Mouse (Mus musculus): ENCODE measurements around the gene Taf3. TPM values are rescaled to one million over a fixed set of nuclear protein-coding genes. Genes with fewer than 3 reads are reported as not detected.

The Taf3 gene
- total RNA-seq, 2 experiments from 2014 or later = 11.8 to 12.9 TPM

DNA sequence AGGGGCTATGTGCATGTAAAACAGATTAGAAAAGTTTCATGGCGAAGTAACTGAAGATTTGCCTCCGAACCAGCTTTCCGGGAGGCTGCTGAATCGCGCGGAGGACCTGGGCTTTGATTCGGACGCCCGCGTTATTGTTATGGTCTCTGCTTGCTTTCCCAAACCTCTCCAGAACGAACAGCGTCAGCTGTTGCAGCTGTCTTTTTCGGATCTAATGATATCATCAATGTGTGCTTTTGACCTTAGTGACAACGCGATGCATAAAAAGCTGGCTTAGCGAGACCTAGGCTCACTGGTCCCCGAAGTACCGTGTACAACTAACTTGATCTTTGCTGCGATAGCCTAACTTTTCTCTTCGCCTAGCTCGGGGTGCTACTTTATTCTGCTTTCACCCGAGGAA, 169.3 kb downstream of the Taf3 start:
- DNase-seq (ENCODE audit: low spot score in 2 of 2) = no peak

DNA sequence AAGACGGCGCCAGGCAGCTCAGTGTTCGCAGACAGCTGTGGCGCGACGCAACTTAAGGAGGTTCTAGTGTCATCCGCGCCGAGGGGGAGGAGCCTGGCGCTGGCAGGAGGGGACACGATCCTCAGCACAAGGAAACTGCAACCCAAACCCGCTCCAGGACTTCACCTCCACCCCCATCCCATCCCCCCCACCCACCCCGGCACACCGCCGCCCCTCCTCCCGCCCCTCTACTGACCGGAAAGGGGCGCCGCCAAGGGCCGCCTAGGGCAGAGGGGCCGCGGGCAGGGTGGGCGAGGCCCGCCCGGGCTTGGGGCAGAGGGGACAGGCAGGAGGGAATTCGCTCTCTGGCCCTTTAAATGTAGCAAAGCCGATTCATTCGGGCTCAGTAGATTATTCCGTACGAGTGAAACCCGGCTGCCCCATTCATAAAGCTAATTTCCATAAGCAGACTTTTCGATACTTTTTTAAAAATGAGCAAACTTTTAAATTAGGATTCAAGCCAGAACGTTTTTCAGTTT, 169.8 kb downstream of the Taf3 start:
- no peak for DNase-seq (ENCODE audit: low spot score in 2 of 2)

DNA sequence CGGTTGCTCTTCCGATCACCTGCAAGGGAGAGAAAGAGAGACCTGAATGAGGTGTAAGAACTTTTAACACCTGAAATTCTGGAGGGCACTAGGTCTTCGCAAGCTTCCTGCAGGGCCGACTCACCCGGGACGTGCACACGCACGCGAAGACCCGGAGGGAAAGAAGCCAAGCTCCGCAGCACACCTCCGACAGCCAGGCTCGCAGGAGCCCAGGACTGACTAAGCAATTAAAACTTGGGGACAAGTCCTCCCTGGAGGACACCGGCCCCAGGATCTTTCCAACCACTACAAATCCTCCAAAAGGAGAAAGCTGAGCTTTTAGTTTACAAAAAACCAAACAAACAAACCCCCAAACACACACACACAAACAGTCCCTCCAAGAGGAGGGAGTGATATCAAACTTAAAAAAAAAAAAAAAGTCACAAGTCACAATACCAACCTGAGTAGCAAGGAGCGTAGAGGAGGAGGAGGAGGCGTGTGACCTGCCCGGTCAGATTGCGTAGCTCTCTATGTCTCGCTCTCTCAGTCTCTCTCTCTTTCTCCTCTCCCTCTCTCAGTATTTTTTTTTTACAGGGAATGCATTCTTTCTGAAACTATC, 170.3 kb downstream of the Taf3 start:
- no peak for DNase-seq (ENCODE audit: low spot score in 2 of 2)

DNA sequence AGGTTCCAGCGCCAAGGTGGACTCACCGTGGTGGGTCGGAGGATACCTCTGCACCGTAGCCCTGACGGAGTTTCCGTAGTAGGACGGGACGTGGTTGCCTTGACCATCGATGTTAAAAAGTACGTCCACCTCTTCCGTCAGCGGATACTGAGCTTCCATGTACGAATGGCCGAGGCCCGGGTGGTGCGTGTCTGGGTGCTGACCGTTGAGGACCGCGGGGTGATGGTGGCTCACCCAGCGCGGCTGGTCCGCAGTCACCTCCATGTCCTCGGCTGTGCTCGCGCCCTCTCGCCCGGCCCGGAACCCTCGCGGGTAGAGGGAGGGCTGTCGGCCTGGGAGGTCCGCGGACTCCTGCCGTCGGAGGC, 171.1 kb downstream of the Taf3 start:
- DNase-seq (ENCODE audit: low spot score in 2 of 2) = no peak

DNA sequence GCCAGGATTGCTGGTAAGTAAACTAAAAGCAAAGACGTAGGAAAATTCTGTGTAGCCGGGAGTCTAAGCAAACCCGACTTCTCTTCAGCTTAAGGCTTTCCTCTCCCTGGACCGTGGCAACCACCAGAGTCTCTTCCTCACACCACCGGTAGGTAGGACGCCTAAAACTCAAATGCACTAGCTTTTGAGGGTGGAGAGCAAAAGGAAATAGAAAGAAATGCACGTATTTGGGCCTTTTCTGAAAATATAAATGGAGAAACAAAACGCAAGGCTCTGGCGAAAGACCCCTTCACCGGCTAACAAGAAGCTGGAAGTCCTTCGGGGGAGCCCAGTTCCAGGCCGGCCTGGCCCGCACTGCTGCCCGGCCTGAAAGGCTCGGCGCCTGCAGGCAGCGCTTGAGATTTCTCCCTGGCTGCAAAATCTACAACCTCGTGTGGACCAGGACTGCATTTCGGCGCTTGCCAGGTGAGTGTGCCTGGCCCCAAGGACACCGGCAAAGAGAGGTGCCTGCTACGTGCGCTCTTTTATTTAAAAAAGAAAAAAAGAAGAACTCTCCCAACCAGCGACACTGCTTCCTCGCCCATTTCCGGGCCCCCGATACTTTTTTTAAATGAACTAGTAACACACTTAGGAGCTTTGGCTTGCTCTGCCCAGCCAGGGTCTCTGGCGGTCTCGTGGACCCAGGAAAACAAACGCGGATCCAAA, 171.6 kb downstream of the Taf3 start:
- no peak for DNase-seq (ENCODE audit: low spot score in 2 of 2)

DNA sequence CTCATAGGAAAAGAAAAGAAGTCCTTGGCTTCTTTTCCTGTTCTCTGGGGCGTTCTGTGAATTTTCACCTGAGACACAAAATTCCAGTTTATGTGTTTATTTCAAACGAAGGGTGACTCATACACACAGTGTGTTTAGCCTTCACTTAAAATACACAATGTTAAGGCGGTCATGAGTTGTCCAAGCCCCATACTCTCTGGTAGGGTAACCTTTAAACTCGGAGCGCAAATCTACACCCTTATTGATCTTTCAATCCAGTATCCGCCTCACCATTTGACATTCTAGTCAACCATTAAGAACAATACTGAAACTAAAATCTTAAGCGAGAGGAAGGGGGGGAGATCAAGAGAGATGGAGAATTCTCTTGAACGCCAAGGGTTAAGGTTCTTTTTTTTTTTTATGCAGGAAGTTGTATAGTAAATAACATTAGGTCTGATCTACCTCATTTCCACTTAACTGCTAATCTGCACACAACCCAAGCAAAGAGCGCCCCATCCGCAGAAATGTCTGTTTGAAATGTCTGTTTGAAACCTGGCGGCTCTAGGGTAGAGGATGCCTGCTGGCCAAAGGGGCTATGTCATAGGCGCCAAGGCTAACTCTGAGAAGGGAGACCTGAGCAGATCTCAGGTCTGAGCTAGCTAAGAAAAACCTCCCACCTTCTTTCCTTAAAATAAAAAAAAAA, 172.6 kb downstream of the Taf3 start:
- no peak for DNase-seq (ENCODE audit: low spot score in 2 of 2)

DNA sequence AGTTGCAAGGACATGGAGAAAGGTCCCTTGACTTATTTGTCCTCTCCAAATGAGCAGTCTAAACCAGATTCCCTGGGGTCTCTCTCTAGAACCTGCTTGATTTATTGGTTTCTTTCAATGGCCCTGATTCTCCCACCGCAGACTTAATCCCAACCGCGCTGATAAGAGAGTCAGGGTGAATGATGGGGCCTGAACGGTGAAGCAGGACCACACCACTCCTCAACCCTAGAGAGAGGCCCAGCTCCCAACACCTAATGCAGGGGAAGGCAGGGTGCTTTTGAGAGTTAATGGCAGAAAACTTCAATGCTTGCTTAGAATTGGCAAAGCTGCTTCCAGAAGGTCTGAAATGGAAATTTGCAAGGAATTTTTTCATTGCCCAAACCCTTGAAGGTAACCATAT, 173.2 kb downstream of the Taf3 start:
- DNase-seq (ENCODE audit: low spot score in 2 of 2) = no peak

DNA sequence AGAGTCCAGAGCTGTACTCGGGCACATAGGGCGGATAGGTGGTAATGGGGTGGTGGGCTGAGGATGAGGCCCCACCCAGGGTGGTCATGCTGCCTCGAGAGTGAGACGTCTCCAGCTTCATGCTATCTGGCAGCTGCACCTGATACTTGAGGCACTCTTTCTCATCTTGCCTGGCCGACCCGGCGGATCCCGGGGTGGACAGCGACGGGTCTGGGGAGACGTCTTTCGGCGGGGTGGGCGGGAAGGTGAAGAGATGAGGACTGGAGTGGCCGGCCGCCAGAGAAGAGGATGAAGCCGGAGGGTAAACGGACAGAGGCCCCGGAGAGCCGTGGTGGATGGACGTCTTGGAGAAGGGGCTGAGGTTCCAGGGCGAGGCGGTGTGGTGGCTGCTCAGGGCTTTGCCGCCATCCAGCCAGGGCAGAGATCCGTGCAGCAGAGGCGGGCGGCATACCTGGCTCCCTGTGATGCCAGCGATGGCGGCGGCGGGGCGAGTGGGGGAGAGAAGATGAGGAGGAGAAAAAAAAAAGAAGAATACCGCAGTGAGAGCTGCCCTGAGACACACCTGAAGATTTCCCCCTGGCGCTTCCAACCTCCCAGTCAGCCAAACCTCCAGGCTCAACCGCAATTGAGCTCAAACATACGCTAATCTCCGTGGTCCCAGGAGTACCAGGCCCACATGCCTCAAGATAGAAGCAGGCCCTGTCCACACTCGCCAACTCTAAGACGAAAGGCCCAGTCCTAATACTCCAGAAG, 173.8 kb downstream of the Taf3 start:
- no peak for DNase-seq (ENCODE audit: low spot score in 2 of 2)

DNA sequence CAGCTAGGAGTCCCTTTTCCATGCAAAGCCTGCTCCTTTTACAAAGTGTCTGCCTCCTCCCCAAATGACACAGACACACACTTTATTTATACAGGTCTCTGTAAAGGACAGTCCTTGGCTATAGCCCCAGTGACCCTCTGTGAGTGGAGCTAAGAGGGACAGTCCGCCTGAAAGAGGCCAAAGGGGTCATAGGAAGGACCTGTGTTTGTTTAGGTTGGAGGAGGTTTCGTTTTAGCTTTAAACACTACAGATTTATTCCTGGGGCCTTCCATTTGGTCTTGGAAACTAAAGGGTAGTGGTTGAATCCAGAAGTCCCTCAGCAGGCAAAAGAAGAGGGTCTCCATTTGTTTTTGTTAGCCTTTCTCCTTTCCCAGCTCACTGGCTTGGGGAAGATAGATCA, 174.6 kb downstream of the Taf3 start:
- DNase-seq (ENCODE audit: low spot score in 2 of 2) = no peak

DNA sequence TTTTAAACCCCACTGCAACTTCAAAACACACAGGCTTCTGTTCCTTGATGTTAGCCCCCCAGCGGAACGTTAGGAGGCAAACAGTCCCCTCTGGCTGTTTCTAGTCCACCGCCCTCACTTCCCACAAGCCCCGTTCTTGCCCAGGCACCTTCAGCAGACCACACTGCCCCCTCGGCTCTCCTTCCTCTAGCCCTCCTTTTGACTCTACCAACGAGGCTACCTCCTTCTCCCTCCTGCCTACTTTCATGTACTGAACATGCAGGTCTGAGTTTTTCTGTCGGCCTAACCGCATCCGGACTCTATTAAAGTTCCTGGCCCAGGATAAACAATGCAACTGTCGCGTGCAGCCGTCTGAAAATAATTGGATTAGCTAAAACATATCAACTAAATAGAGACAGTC, 175.7 kb downstream of the Taf3 start:
- DNase-seq (ENCODE audit: low spot score in 2 of 2) = no peak

DNA sequence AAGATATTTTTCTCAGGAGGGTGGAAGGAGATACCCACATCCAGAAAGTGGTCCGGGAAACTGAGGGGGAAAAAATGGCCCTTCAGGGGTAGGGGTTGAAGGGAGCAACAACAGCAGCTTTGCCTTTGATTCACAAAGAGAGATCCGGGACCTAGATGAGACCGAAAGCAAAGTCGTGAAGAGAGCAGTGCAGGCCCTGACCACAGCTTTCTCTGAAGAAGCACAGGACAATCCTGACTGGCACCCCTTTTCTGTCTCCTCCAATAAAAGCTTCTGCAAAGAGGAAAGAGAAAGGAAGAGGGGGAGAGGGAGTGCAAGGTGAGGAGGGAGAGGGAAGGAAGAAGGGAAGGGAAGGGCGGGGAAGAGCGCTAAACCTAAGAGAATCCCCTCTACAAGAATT, 176.6 kb downstream of the Taf3 start:
- DNase-seq (ENCODE audit: low spot score in 2 of 2) = no peak

DNA sequence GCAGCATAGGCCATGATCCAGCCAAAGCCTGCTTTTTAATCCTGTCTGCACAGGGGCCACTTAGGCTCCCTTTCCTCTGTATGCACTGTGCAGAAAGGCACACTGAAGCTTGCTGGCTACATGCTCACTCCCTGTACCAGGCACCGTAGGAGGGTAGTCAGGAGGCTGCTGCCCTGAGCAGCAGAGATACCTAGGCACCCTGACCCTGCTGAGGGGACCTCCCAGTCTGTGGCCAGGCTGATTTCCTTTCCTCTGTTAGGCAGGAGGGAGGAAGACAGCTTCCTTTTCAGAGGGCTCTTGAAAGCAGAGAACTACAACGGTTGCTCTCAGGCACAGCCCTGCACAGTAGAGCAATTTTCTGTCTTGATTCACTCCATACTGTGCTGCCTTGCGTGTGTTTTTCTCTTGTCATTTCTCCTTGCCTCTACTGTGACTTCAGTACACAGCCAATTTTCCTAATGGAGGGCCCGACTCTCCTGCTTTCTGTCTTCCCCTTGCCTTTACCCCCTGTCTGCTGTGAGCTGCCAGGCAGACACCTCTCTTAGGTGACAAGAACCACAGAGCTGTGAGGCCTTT, 177.2 kb downstream of the Taf3 start:
- DNase-seq (ENCODE audit: low spot score in 2 of 2) = no peak

DNA sequence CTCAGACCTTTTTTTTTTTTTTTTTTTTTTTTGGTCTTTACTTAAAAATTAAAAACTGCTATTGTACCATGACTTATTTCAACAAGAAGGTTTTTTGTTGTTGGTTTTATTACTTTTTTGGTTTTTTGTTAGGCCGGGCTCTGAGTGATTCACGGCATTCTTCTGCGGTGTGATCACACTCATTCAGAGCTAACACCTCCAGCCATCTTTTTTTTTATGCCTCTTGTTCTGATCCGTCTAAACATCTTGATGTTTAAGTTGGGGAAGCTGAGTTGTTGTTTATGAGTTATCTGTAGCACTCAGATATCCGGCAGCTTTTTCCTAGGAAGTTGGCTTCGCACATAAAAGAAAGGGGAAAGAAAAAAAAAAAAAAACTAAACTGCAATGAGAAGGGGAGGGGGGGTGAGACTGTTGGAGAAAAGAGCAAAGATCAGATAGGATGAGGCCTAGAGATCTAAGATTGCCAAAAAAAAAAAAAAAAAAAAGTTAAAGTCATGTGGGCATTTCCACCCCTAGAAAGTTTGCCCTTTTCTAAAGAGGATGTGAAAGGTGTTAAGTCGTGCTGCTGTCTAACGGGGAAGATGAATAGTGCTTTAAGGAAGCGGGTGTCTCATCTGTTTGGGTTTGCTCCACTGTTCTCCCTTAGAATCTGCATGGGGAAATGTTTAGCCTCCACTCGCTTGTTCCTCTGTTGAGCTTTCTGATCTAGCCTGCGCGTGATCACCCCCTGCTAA, 181.1 kb downstream of the Taf3 start:
- DNase-seq (ENCODE audit: low spot score in 2 of 2) = no peak

Other genes with a start within 250 kb of the Taf3 start
- gene 4930412O13Rik, start 167.3 kb downstream of the Taf3 start, total RNA-seq (2021) = not detected
- gene 9230102O04Rik, start 159.1 kb downstream of the Taf3 start, total RNA-seq (2021) = not detected
- gene Gata3, start 158.6 kb downstream of the Taf3 start, total RNA-seq (2021) = under 1 TPM; 0.44 to 0.79 TPM
- 100 to 1,000 TPM; 304 to 314 TPM for gene Atp5c1, start 31.9 kb upstream of the Taf3 start, total RNA-seq (2021)
- 10 to 100 TPM; 12.3 to 15.3 TPM for gene Kin, start 32.0 kb upstream of the Taf3 start, total RNA-seq (2021)
- gene Itih2, start 82.8 kb upstream of the Taf3 start, total RNA-seq (2021) = 1 to 10 TPM; 1.1 to 2.3 TPM
- 10 to 100 TPM; 17.9 to 21.0 TPM for gene Itih5, start 105.0 kb upstream of the Taf3 start, total RNA-seq (2021)

All from layer of hippocampus, postnatal 14 days (tissue).